Mouse (Mus musculus) G1E-ER4 (cell line): ENCODE measurements around the gene Elfn1. TPM values are rescaled to one million over a fixed set of nuclear protein-coding genes. Genes with fewer than 3 reads are reported as not detected.

Experiments
- GATA1 ChIP-seq: IDR thresholded peaks from one replicate; pipeline ENCODE4 v1.8.0; 2012; ENCODE audit warnings: low read length, inconsistent platforms
- polyA plus RNA-seq: library from polyadenylated mRNA; stranded (reverse); fragments of >175 nt; gene quantifications from 2 replicates; pipeline ENCODE4 v1.2.3, GENCODE M21; 2012

Gene Elfn1
- polyA plus RNA-seq, 1 experiment = not detected

DNA sequence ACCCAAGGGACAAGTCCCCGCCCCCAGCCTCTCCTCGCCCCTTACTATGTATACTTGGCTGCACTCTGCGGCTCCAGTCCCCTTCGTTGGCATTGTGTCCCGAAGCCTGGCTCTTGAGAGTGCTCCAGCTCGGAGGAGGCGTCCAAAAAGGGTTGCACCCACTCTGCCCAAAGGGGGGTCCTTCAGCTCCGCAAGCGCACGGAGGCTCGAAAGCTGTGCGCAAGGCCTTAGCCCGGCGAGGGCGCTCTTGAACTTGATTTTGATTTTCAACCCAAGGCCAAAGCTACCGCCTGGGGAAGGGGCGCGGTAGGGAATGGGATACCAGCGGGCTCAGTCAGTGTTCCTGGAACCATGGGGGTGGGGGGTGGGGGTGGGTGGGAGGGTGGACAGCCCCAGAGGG is 502 bp upstream of the Elfn1 start:
- TF ChIP-seq GATA1 = no peak

- TF ChIP-seq GATA1 = no peak
These were observed 584 bp downstream of the Elfn1 start for GRCm38 (mm10) chr5:139908243-139908810.

DNA sequence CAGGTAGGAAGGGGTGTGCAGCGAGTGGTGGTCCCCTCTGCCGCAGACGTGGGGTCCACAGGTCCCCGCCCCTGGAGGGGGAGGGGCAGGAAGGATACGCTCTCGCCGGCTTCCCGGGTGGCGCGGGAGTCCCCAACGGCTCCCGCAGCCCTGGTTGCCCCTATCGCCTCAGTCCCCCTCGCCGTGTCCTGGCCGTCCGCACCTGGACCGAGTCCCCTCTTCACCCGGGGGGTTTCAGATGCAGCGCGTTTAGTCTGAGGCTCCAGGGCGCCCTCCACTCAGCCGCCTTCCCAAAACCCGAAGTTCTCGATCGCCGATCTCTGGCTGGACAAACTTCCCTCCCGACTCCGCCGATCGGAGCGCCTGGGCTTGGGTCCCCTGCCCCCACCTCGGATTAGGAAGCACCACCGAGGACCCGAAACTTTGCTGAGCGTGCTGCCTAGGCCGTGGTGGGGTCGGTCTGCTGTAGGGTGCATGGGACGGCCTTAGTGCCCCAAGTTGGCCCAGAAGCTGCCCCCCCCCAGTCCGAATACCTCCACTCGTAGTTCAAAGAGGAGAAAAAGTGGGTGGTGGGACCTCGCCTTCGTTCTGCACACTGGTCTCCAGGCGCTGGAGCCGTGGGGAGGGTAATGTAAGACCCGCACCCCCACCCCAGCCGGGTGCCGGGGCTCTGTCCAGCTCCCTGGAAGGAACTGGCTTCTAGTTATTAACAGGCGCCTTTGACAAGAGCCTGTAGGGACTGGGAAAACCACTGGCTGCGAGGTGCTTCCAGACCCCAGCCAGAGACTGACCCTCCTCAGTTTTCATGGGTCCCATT is 1.3 kb downstream of the Elfn1 start:
- TF ChIP-seq GATA1 = no peak

DNA sequence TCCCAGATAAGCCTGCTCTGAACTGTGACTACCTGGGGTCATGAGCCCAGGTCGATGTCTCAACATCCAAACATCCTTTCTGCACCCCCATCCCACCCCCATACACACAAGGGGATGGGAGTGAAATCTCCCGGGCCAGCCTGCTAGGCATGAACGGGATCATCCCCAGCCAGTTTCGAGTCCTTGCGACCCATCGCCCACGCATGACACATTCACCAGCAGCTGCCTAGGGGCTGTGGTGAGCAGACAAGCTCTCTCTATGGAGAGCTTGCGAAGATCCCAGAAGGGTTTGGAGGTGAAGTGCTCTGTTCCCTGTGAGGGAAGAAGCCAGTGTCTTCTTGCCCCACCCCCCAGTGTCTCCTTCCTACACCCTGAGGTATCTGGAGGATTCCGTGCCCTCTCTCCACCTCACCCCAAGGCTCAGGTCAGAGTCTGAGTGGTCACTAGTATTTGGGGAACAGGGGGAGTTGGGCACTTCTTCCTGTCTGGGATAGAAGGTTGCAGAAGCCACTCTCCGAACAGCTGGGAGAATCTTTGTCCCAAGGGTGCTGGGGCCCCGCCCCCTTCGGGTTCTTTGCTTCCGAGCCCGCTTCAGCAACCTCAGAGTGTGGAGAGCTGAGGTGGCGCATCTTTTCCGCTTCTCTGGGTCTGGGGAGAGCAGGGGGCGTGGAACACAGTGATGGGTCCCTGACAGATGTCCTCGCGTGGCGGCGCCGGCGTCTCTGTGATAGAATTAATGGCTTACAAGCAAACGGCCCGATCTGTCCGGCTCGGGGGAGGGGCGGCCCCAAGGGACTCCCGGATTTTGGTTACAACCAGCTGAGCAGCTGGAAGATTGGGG is 2.2 kb downstream of the Elfn1 start:
- TF ChIP-seq GATA1 = no peak

GRCm38 (mm10) chr5:139910755-139911300 is 3.1 kb downstream of the Elfn1 start:
- no peak for TF ChIP-seq GATA1

GRCm38 (mm10) chr5:139911506-139911905 is 3.8 kb downstream of the Elfn1 start:
- TF ChIP-seq GATA1 = no peak

DNA sequence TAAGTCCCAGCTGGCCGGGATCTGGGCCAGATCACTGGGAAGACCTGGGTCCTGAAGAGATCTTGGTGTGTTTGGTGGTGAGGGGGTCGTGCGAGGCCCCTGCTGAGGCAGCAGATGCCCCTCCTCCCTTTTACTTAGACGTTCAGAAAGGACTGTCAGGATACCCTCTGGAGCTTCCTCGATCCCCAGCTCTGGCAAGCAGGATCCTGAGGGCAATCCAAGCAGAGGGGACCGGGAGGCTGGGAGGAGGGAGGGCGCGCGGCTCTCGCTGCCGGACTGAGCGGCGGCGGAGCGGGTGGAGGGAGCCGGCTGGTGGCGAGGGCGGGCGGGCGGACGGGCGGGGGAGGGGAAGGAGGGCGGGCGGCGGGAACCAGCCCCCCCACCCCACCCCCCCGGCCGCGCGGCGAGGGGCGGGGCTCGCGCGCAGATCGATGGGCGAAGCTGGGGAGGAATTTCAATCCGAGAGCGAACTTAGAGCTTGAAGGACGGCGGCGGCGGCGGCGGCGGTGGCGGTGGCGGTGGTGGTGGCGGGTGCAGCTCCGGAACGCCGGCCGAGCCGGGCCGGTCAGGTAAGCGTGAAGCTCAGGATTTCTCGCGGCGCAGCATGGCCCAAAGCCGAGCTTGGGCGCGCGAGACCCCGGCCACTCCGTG is 4.5 kb downstream of the Elfn1 start:
- no peak for TF ChIP-seq GATA1

- no peak for TF ChIP-seq GATA1
These were observed 13.9 kb downstream of the Elfn1 start for GRCm38 (mm10) chr5:139921666-139922065.

- TF ChIP-seq GATA1 = no peak
These were observed 16.1 kb downstream of the Elfn1 start for GRCm38 (mm10) chr5:139923867-139924266.

GRCm38 (mm10) chr5:139930102-139930501 is 22.4 kb downstream of the Elfn1 start:
- no peak for TF ChIP-seq GATA1

DNA sequence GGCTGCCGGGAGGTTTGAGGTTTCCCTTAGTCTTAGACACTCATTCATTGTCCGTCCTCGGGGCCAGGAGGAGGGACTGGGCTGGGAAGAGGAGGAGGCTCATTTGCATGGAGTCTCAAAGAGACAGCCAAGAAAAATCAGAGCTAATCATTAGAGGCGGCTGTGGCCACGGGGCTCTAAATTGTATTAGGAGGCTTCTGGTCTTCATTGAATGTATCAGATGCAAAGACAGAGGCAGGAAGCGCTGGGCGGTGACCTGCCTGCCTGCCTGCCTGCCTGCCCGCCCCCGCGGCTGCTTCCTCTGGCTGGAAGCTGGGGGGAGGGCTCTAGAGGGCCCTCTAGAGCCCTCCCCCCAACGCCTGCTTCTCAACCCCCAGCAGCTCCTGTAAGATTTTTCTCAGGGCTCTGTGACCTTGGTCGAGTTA is 23.2 kb downstream of the Elfn1 start:
- no peak for TF ChIP-seq GATA1

- no peak for TF ChIP-seq GATA1
These were observed 24.3 kb downstream of the Elfn1 start for GRCm38 (mm10) chr5:139931947-139932540.

DNA sequence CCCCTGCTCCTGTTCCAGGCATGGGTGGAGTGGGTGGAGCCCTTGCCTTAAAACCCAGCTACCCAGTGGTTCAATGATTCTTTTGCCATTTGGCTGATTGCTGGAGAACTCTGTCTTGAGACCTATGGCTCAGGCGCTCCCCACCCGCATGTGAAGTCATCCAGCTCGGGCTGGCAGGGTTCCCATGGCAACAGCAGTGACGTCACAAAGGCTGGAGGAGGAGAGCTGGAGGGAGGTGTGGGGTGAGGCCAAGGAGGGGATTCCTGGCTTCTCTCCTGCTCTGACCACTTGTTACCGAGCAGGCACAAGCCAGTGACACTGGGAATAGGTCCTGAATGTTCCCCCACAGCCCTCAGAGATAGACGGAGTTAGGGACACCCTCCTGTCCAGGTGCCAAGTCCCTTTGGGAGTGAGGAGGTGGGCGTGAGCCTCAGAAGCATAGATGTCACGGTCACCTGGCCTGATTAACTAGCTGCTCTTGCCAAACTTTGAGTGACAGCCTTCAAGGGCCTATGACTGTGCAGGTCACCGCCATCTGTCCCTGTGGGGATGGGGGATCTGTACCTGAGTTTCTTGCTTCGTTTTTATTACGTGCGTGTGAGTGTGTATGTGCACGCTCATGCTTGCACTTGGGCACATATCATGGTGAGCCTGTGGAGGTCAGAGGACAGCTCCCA is 25.0 kb downstream of the Elfn1 start:
- TF ChIP-seq GATA1 = no peak

- TF ChIP-seq GATA1 = no peak
These were observed 25.7 kb downstream of the Elfn1 start for GRCm38 (mm10) chr5:139933476-139933875.
